Mouse (Mus musculus) urinary bladder, postnatal 36 days (tissue): ENCODE data around the gene Inpp5e.

Experiments
- DNase-seq, 2 experiments: peaks; one replicate each; pipeline ENCODE4 v3.0.0; 2022; ENCODE audit warnings: low spot score in 2 of 2, mixed read lengths in 1 of 2

The Inpp5e gene

DNA sequence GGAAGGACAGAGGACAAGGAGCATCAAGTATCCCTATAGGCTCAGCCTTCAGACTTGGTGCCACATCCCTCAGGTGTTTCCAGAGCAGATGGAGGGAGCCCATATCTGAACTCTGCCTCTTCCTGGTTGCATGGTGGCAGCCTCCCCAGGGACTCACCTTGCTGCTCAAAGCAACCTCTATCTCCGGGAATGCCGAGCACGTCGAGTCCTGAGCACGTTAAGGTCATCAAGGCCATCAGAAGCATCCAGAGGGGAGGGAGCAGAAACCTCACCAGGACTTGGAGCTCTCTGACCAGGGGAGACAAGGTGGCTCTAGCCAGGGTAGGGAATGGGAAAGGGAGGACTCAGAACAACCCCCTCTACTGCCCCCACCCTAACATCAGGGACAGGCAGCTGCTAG, 45.5 kb downstream of the Inpp5e start:
- DNase-seq = no peak

GRCm38 (mm10) chr2:26362991-26363390, 46.0 kb downstream of the Inpp5e start:
- no peak for DNase-seq

DNA sequence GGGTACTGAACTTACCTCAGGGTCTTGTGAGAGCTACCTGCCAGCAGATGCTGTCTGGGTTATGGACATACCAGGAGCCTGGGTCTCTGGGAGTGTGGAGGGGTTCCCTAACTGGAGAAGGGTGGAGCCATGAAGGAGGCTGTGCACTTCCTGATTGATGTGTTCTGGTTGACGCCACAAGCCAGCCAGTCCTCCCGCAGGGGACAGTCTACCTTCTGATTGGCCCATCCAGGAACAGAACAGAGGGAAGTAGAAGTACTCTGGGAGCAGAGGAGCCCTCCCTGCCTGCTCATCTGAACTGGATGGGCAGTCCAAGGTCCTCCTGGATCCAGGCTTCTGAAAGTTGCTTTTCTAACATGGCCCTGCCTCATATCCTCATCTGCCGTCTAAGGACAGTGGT, 48.2 kb downstream of the Inpp5e start, which contains the start of gene Card9:
Gene Card9, minus strand, starts transcription at position 147 of the 400 bp plus-strand sequence.
- DNase-seq = no peak

DNA sequence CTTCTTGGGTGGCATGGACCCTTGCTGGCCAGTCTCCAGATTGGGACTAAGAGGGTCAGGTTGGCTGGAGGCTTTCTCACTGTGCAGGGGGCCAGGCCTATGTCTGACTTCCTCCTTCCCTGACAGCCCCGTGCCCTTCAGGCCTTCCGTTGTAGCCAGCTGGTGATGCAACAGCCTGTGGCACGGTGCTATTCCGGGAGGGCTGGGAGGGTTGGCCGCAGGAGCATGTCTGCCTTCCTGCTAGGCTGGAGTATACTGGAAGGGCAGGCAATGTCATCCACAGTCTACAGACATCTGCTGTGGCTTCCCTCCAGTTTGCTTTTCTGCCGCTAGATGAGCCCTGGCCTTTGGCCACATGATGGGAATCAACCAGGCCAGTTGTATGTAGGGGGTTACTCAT, 49.0 kb downstream of the Inpp5e start:
- DNase-seq = no peak

- no peak for DNase-seq
These were observed 50.2 kb downstream of the Inpp5e start for GRCm38 (mm10) chr2:26358667-26359320.

DNA sequence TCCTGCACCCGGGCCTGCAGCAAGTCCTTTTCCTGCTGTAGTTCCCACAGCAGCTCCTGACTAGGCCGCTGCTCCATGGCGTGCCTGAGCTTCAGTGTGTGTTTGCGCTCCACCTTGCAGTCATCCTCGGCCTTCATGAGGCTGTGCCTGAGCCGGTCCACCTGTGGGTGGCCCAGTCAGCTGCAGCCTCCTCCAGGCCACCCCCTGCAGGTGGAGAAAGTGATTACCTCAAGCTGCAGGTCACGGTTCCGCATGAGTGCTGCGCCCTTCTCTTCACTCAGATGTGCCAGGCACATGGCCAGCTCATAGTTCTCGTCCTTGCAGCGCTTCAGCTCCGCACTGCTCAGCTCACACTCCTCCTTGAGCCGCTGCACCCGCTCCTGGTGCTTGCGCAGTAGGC, 51.5 kb downstream of the Inpp5e start:
- no peak for DNase-seq

- DNase-seq = no peak
These were observed 52.3 kb downstream of the Inpp5e start for GRCm38 (mm10) chr2:26356678-26357077.

DNA sequence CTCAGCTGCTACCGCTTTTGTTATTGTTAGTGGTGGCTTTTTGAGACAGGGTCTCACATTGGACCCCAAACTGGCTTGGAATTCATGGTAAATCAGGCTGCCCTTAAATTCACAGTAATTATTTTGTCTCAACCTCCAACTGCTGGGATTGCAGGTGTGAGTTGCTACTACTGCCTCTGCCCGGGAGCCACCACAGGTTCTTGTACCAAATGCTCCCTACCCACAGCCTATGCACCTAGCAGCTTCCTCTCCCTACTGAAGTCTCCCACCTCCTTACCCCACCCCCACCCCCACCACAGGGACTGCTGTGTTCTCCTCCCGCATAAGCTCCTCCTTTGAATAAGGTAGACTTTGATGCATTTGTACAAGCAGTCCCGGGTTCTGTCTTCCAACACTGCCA, 52.8 kb downstream of the Inpp5e start:
- DNase-seq = no peak

GRCm38 (mm10) chr2:26354401-26354800, 54.6 kb downstream of the Inpp5e start:
- no peak for DNase-seq

DNA sequence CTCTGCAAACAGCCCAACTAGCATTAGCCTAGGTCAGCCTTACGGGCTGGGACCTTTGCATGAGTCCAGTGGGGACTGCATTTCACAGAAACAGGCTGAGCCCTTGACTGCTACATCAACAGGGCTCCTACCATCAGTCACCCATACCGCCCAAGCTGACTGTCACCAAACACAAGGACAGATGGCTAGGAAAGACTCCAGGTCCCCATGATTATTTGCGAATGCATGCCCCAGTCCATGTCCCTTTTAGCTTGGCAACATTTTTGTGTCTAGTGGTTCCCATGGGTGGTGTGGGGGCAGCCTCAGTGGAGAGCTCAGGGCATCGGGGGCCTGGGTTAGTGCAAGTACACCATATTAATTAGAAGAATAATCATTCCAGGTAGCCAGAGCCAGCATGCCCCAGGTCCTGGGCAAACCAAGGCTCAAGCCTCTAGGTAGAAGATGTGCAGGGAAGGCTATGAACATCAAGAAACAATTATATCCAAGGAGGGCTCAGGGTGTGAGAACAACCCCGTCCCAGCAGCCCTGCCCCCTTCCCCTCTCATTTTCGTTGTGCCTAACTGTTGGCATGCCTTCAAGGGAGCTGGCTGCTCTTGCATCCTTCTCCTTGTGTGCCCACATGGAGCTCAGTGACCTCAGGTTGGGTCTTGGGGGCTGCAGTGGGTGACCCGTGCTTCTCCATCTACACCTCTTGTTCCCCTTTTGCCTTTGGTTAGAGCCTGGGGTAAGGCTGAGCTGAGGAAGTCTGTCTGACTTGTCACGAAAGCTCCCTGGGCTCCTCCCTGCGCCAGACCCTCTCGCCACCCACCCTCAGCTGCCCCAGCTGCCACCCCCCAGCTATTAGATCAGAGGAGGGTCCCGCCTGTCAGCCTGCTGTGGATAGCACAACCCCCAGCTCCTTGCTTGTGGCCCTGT, 55.7 kb downstream of the Inpp5e start:
- DNase-seq = no peak

GRCm38 (mm10) chr2:26352291-26352910, 56.6 kb downstream of the Inpp5e start:
- no peak for DNase-seq

- peak; percentile 92 to 93 for DNase-seq
These were observed 57.4 kb downstream of the Inpp5e start, which contains the start of gene Dnlz for GRCm38 (mm10) chr2:26351358-26352290. TSS of gene Dnlz (minus strand) at chr2:26352110.

GRCm38 (mm10) chr2:26348241-26348640, 60.8 kb downstream of the Inpp5e start:
- DNase-seq = no peak
